Mouse (Mus musculus) left cerebral cortex, adult 18-20 months (tissue): ENCODE data around the gene Polr3g. TPM values are rescaled to one million over a fixed set of nuclear protein-coding genes. Genes with fewer than 3 reads are reported as not detected.
"Not testable (repeated sequence)": the region's sequence is repeated elsewhere in the genome, so short reads cannot be mapped to it uniquely, and the experiment has no call there.

Source experiments
- DNase-seq, 2 experiments: peaks; one replicate each; pipeline ENCODE4 v3.0.0; 2021 to 2022; ENCODE audit warnings: low spot score in 2 of 2, mixed read lengths in 1 of 2
- long read RNA-seq, 2 experiments: library from polyadenylated mRNA; stranded (forward); transcript quantifications; one replicate each; pipeline ENCODE4 v2.0.0; 2021
- total RNA-seq, 2 experiments: library from RNA; stranded (reverse); gene quantifications; 2 replicates each; pipeline ENCODE4 v1.2.3; 2021

The Polr3g gene
- 1 to 10 TPM; 5.0 to 5.6 TPM for total RNA-seq
- long read RNA-seq, experiment 1, partial matches to known transcripts = 0 of 1 reads
- long read RNA-seq, experiment 1, other reads (novel, unspliced or antisense) = 0 of 1 reads
- long read RNA-seq, experiment 2, partial matches to known transcripts = 0 of 2 reads
- long read RNA-seq, experiment 2, other reads (novel, unspliced or antisense) = 1 of 2 reads

- peak; percentile 95 to 96 for DNase-seq
These were observed at the start of gene Polr3g, which contains the start of gene Mblac2 for GRCm38 (mm10) chr13:81710775-81711545. Polr3g (minus strand) TSS chr13:81711013. Mblac2 (plus strand) TSS chr13:81711341.

- DNase-seq = peak; percentile 41 to 57
These were observed 49.6 kb upstream of the Polr3g start for GRCm38 (mm10) chr13:81760379-81760778.

DNA sequence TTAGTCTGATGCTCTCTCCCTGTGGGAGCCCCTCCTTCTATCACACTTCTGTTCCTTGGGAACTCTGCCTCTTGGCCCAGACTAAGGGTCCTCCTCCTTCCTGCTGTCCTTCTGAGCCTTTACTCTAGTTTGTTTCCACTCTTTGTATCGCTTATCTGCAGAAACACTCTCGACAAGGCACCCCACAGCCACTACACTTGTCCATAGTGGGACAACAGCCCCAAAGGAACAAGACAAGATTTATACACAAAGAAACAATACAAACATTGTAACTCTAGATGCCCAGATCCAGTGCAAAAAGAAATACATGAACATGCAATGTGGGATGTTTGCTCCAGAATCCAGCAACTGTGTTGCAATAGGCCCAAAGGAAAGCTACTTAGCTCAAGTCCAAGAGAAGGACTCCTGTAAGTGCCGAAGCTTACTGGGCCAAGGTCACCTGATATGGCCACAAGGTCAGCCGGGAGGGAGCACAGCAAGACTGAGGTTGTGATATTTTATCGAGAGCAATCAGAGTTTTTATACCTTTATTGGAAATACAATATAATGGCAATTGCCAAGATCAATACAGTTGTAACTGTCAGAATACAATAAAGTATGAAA is 46.3 kb upstream of the Polr3g start:
- no peak for DNase-seq

GRCm38 (mm10) chr13:81755324-81755723 is 44.5 kb upstream of the Polr3g start:
- DNase-seq = no peak

DNA sequence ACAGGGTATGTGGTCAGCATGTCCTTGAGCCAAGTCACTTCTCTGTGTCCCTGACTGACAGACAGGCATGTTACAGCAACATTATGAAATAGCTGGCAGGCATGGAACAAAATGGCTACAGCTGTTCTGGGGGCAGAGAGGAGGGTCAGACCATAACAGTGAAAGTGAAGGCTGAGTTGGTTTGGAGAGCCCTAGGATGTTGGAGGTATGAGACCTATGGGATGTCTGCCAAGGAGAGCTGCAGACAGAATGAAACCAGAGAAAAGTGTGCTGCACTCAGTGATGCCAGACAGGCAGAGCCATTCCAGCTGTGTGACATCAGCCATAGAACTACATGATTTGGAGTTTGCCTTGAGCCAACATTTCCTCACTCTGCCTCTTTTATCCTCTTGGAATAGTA is 44.1 kb upstream of the Polr3g start:
- DNase-seq = no peak

DNA sequence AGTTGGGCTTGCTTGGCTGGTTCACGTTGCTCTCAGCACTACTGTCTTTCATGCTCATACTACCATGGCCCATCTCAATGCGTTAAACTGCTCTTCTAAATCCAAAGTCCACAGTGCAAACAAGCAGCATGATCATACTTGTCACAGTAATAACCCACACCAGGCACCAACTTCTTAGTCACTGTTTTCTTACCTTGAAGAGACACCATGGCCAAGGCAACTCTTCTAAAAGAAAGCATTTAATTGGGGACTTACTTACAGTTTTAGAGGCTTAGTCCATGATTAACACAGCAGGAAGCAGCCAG is 33.2 kb upstream of the Polr3g start:
- DNase-seq = no peak

GRCm38 (mm10) chr13:81743391-81744091 is 32.7 kb upstream of the Polr3g start:
- no peak for DNase-seq

- no peak for DNase-seq
These were observed 30.1 kb upstream of the Polr3g start for GRCm38 (mm10) chr13:81740898-81741297.

GRCm38 (mm10) chr13:81736606-81737005 is 25.8 kb upstream of the Polr3g start:
- no peak for DNase-seq

DNA sequence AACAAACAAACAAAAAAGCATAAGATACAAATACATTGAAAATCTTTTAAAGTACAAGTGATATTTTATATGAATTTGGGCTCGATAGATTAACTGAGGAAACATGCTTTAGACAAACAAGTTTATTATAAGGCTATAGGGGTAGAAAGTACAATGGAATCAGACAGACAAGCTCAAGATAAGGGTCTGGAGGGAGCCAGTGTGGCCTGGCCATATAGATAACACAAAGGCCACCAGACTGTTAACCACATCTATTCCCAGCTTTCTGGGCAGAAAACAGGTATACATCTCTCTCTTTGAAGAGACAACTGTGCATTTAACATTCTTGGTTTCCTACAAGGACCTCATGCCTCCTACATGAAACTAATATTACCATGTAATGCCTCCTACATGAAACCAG is 19.5 kb upstream of the Polr3g start:
- DNase-seq = no peak

DNA sequence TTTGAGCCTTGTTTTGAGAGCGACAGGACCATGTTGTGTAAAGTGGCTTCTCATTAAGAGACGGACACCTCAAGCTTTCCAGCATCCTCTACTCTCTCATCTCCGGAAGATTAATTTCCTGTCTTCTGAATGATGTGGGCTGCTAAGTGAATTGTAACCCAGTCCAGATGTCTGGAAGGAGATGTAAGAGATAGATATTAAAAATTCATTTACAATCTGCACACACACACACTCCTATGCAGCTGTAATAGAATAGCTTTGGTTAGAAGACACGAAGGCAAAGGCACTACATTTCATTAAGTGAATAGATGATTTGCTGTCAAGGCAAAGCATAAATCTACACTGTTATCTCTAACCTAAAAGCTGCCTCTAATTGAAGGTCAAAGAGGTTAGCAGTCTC is 18.3 kb upstream of the Polr3g start:
- no peak for DNase-seq

DNA sequence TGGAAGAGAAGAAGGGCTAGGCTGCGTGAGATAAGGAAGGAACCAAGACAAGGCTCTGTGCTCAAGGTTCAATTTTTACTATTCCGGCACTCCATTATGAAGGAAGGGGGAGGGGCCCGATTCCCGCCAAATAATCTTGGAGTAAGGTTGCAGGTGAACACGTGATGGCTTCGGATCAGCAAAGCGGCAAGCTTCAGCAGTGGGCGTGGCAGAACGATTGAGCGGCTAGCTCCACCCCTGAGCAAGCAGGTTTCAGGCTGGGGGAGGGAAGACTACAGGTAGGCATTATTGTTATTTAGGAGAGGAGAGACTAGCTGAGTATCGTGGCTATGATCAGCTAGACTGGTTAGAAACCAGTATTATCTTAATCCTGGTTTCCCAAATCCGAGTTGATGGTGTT is 17.3 kb upstream of the Polr3g start:
- not testable (repeated sequence) for DNase-seq

DNA sequence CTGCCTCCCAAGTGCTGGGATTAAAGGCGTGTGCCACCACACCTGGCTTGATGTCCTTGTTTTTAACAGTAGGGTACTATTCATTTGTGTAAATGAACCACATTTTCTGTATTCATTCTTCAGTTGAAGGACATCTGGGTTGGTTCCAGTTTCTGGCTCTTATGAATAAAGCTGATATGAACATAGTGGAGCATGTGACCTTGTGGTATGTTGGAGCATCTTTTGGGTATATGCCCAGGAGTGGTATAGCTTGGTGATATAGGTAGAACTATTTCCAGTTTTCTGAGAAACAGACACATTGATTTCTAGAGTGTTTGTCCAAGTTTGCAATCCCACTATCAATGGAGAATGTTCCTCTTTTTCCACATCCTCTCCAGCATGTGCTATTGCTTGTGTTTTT is 3.1 kb upstream of the Polr3g start:
- no peak for DNase-seq

DNA sequence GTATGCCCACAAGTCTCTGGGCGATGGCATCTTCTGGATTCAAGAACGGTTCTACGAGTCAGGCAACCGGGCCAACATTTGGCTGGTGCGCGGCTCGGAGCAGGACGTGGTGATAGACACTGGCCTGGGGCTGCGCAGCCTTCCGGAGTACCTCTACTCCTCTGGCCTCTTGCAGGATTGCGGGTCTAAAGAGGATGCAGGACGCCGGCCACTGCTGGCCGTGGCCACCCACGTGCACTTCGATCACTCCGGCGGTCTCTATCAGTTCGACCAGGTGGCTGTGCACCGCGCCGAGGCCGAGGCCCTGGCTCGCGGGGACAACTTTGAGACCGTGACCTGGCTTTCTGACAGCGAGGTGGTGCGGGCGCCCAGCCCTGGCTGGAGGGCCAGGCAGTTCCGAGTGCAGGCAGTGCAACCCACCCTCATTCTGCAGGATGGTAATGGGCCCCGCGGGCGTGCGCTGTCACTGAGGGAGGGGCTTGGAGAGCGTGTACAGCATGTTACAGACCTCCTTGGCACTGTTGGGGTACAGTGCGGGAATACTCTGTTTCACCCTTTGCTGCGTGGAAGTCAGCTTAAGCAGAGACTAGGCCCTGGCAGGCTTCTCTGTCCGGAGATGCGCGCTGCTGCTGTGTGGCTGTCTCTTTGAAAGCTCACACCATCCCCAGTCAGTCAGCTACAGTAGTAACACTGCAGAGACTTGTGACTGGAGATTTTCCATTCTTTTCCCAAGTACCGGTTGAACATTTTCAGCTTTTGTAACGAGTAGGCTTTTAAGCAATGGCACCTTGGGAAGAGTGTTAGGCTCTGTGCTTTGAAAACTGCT is 946 bp upstream of the Polr3g start:
- DNase-seq = peak; percentile 28 to 39

DNA sequence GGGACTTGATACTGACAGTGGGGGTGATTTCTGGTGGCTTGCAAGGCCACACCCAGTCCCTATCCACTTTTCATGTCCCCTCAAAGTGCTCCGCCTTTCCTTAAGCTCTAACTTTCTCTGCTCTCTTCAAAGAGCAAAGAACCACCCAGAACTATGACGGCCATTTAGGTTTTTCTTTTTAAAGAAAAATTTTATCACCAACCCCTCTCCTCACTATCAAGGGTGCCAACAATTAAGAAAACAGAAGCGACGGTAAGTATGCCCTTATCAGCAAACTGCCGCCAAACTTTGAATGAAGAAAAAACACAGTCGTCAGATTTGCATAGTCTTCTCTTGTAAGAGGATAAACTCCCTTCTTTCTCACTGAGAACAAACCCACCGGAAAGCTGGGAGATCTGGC is 547 bp downstream of the Polr3g start:
- DNase-seq = no peak

DNA sequence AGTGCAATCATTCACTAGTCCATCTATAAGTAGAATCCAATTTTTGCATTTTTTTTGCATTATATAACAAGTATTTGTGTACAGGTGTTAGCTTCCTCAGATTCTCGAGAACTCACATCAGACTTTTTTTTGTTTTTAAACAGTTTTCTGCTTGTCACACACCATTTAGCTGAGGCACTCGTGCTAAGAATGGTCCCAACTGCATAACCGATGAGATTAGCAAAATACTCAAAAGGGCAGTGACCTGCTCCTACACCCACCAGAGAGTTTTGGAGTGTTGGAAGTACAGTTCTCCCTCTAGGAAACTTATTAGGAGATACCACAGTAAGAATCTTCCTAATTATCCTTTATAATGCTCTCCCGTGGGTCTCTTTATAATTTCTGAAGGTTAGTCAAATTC is 1.0 kb downstream of the Polr3g start:
- no peak for DNase-seq

- DNase-seq = no peak
These were observed 4.5 kb downstream of the Polr3g start for GRCm38 (mm10) chr13:81706311-81706710.

GRCm38 (mm10) chr13:81703621-81704020 is 7.2 kb downstream of the Polr3g start:
- DNase-seq = no peak

DNA sequence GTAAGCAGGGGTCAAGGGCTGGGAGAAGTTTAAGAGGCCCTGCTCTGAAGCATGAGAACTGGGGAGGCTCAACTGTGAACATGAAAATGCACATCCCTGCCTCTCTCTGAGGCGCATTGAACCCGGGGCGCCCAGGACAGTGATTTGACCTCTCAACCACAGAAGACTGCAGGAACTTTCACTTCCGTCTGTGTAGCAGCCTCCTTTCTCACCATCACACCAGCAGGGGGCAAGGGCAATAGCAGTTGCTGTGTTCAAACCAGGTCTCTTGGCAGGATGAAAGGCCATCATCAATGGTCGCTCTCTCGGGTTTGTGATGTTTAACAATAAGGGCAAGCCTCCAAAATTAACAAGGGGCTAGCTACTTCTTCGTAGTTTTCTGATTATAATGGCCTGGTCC is 7.7 kb downstream of the Polr3g start:
- DNase-seq = no peak

- DNase-seq = no peak
These were observed 16.4 kb downstream of the Polr3g start for GRCm38 (mm10) chr13:81694446-81694845.

- peak; percentile 10 to 14 for DNase-seq
These were observed 19.2 kb downstream of the Polr3g start for GRCm38 (mm10) chr13:81691606-81692005.
